Mouse (Mus musculus) midbrain, embryonic 13.5 days (tissue): ENCODE results near the gene Olfr550. TPM values are rescaled to one million over a fixed set of nuclear protein-coding genes. Genes with fewer than 3 reads are reported as not detected.
"Not testable (repeated sequence)": the region's sequence is repeated elsewhere in the genome, so short reads cannot be mapped to it uniquely, and the experiment has no call there.

ENCODE experiments used
- ATAC-seq: fragments of 200-750 bp; cut with Nextera tagmentation; 2 replicates; pipeline ENCODE4 v1.8.0; 2017; ENCODE audit warnings: mild to moderate bottlenecking, moderate TSS enrichment, moderate library complexity
- H3K27ac ChIP-seq: fragments of 300-500 bp; sonication (generic); 2 replicates; pipeline ENCODE4 v1.5.1; 2015; ENCODE audit warnings: inconsistent platforms, mild to moderate bottlenecking, moderate library complexity
- H3K27me3 ChIP-seq: fragments of 300-500 bp; sonication (generic); 2 replicates; pipeline ENCODE4 v1.6.1; 2015; ENCODE audit warnings: mild to moderate bottlenecking, inconsistent platforms
- H3K36me3 ChIP-seq: fragments of 300-500 bp; sonication (generic); 2 replicates; pipeline ENCODE4 v1.6.1; 2015; ENCODE audit warnings: mild to moderate bottlenecking, inconsistent platforms
- H3K4me1 ChIP-seq: fragments of 300-500 bp; sonication (generic); replicated peaks from 2 replicates; pipeline ENCODE4 v1.6.1; 2015; ENCODE audit warnings: inconsistent platforms
- H3K4me2 ChIP-seq: fragments of 300-500 bp; sonication (generic); replicated peaks from 2 replicates; pipeline ENCODE4 v1.6.1; 2015; ENCODE audit warnings: moderate library complexity, mild to moderate bottlenecking, inconsistent platforms
- H3K4me3 ChIP-seq: fragments of 300-500 bp; sonication (generic); replicated peaks from 2 replicates; pipeline ENCODE4 v1.5.1; 2015; ENCODE audit warnings: mild to moderate bottlenecking, inconsistent platforms
- H3K9ac ChIP-seq: fragments of 300-500 bp; sonication (generic); replicated peaks from 2 replicates; pipeline ENCODE4 v1.6.1; 2015; ENCODE audit warnings: mild to moderate bottlenecking, inconsistent platforms
- H3K9me3 ChIP-seq: fragments of 300-500 bp; sonication (generic); 2 replicates; pipeline ENCODE4 v1.6.1; 2016; ENCODE audit warnings: mild to moderate bottlenecking, inconsistent platforms
- WGBS: fragments of 180-500 bp; shearing (Covaris S2); methylation state at CpG from one replicate; pipeline ENCODE4 v1.1.7; 2015; 5-methylcytosine and 5-hydroxymethylcytosine counted together
- polyA plus RNA-seq: library from polyadenylated mRNA; unstranded; fragments of >200 nt; fragmentation: Nextera tagmentation; extraction: Ambion mirVana; gene quantifications from 2 replicates; pipeline ENCODE4 v1.2.1, GENCODE M21; 2015

Gene Olfr550
- polyA plus RNA-seq, 1 experiment from 2014 or later = not detected

GRCm38 (mm10) chr7:102597378-102598031 is 26.3 kb downstream of the Olfr550 start, which contains the start of gene Olfr552:
Olfr552 (plus strand) TSS chr7:102597770.
- Histone ChIP-seq H3K4me2 (no peak within 1 kb of the TSS), H3K9ac (no peak within 1 kb of the TSS), H3K4me1 (no peaks in the 10 kb centered on the region), H3K4me3 (no peak within 1 kb of the TSS), H3K27ac (no peak within 1 kb of the TSS), H3K36me3 (no peaks in the 10 kb centered on the region), H3K27me3 (no peaks in the 10 kb centered on the region), H3K9me3 (no peaks in the 10 kb centered on the region)
- 76% methylated on average over 1 of the region's 1 CpGs for WGBS
- no peak for ATAC-seq

- Histone ChIP-seq H3K9me3 (no peaks in the 10 kb centered on the region), H3K4me1 (no peaks in the 10 kb centered on the region), H3K36me3 (no peaks in the 10 kb centered on the region), H3K4me3 (no peak within 1 kb of the TSS), H3K4me2 (no peak within 1 kb of the TSS), H3K27ac (no peak within 1 kb of the TSS), H3K9ac (no peak within 1 kb of the TSS), H3K27me3 (no peaks in the 10 kb centered on the region)
- ATAC-seq = no peak
These were observed 46.9 kb downstream of the Olfr550 start, which contains the start of gene Olfr553 for GRCm38 (mm10) chr7:102618118-102618517. Olfr553 (minus strand) TSS chr7:102618218.

DNA sequence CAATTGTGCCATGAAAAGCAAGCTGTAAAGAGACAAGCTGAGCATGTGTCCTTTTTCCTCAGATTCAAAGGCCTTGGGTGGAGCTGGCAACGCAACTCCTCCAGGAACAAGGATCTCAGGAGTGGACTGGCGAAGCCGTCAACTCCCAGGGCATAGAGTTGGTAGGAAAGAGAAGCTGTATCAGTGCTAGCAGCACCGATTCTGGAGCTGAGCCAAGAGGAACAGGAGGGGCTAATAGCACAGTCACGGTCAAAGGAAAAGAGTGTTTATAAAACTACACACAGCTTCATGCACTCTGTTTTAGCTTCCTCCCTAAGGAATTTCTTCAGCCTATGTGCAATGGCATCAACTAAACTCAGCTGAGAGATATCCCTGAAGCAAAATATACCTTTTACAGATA is 48.4 kb downstream of the Olfr550 start:
- H3K27me3 ChIP-seq = no peaks in the 10 kb centered on the region
- H3K4me3 ChIP-seq = no peak overlapping the region
- H3K9ac ChIP-seq = no peak overlapping the region
- H3K9me3 ChIP-seq = no peaks in the 10 kb centered on the region
- no peak overlapping the region for H3K27ac ChIP-seq
- 75% methylated on average over 5 of the region's 5 CpGs for WGBS
- no peaks in the 10 kb centered on the region for H3K4me1 ChIP-seq
- ATAC-seq = no peak
- no peaks in the 10 kb centered on the region for H3K36me3 ChIP-seq
- H3K4me2 ChIP-seq = no peak overlapping the region

DNA sequence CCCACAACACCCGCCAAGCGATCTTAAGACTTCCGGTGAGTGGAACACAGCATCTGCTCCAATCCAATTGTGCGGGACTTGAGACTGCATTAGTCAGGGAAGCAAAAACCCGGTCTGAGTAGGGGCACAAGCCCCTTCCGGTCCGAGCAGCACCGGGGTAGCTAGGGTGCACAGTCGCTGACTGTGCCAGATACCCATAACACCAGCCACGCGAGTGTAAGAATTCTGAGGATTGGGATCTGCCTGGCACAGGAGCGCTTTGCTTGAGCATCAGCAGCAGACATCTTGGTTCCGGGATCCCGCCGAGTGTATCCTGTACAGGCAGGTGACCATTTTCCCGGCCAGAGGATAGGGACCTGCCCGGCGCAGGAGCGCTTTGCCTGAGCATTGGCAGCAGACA is 49.1 kb downstream of the Olfr550 start:
- H3K9me3 ChIP-seq, H3K4me2 ChIP-seq, H3K27ac ChIP-seq, H3K4me3 ChIP-seq, H3K4me1 ChIP-seq, H3K36me3 ChIP-seq, H3K9ac ChIP-seq, ATAC-seq, H3K27me3 ChIP-seq: not testable (repeated sequence)
- 89% methylated on average over 19 of the region's 19 CpGs for WGBS

Other genes with a start within 250 kb of the Olfr550 start
- gene Rrm1, start 129.7 kb upstream of the Olfr550 start, polyA plus RNA-seq = 85.6 and 86.3 TPM in 2 replicates
- gene Olfr543, start 89.8 kb upstream of the Olfr550 start, polyA plus RNA-seq = 0.55 and 0.59 TPM in 2 replicates
- 0.16 and 0.19 TPM in 2 replicates for gene Olfr544, start 83.1 kb upstream of the Olfr550 start, polyA plus RNA-seq
- gene Olfr545, start 71.9 kb upstream of the Olfr550 start, polyA plus RNA-seq = 0.30 and 0.41 TPM in 2 replicates
- not detected in 2 replicates for gene Olfr547, start 36.7 kb upstream of the Olfr550 start, polyA plus RNA-seq
- gene Olfr548-ps1, start 30.5 kb upstream of the Olfr550 start, polyA plus RNA-seq = not detected in 2 replicates
- not detected in 2 replicates for gene Olfr549, start 21.6 kb upstream of the Olfr550 start, polyA plus RNA-seq
- 0.17 TPM in 1 of 2 replicates, not detected in the other for gene Trim21, start 6.0 kb upstream of the Olfr550 start, polyA plus RNA-seq
- gene Olfr551, start 20.4 kb downstream of the Olfr550 start, polyA plus RNA-seq = not detected in 2 replicates
- gene Olfr552, start 26.3 kb downstream of the Olfr550 start, polyA plus RNA-seq = not detected in 2 replicates
- not detected in 2 replicates for gene Olfr553, start 46.8 kb downstream of the Olfr550 start, polyA plus RNA-seq
- gene Olfr554, start 67.0 kb downstream of the Olfr550 start, polyA plus RNA-seq = not detected in 2 replicates
- not detected in 2 replicates for gene Olfr555, start 87.4 kb downstream of the Olfr550 start, polyA plus RNA-seq
- not detected in 2 replicates for gene Olfr556, start 93.5 kb downstream of the Olfr550 start, polyA plus RNA-seq
- gene Trim68, start 115.9 kb downstream of the Olfr550 start, polyA plus RNA-seq = 7.3 and 8.0 TPM in 2 replicates
- gene Olfr557, start 124.5 kb downstream of the Olfr550 start, polyA plus RNA-seq = not detected in 2 replicates
- 0.07 TPM in 1 of 2 replicates, not detected in the other for gene Olfr558, start 130.8 kb downstream of the Olfr550 start, polyA plus RNA-seq
- gene Olfr33, start 147.6 kb downstream of the Olfr550 start, polyA plus RNA-seq = not detected in 2 replicates
- not detected in 2 replicates for gene Olfr559, start 156.0 kb downstream of the Olfr550 start, polyA plus RNA-seq
- not detected in 2 replicates for gene Olfr560, start 187.9 kb downstream of the Olfr550 start, polyA plus RNA-seq
- gene Olfr78, start 188.0 kb downstream of the Olfr550 start, polyA plus RNA-seq = not detected in 2 replicates
- not detected in 2 replicates for gene Olfr561, start 199.8 kb downstream of the Olfr550 start, polyA plus RNA-seq
- not detected in 2 replicates for gene Olfr564, start 232.0 kb downstream of the Olfr550 start, polyA plus RNA-seq